Mouse (Mus musculus): ENCODE data around the gene Mrap2. TPM values are rescaled to one million over a fixed set of nuclear protein-coding genes. Genes with fewer than 3 reads are reported as not detected.
A peak's percentile ranks its signal among the peaks of the same experiment; 100 is the strongest.

Mrap2 gene
- polyA plus RNA-seq, 1 experiment from 2014 or later, result 2.4 TPM

- Histone ChIP-seq H3K27ac (no peak overlapping the region), H3K4me1 (replicated peaks; ENCODE audit: control insufficient read depth, insufficient read depth, low read length) (peaks cover 9% of the 10 kb centered on the region), H3K27me3 (ENCODE audit: control insufficient read depth, insufficient read depth, low read length) (peaks cover 28% of the 10 kb centered on the region), H3K4me2 (replicated peaks) (no peak overlapping the region), H3K36me3 (replicated peaks; ENCODE audit: control insufficient read depth, insufficient read depth) (no peaks in the 10 kb centered on the region), H3K4me3 (replicated peaks; ENCODE audit: low read length) (no peak overlapping the region), H3K9ac (no peak overlapping the region), H3K9me3 (ENCODE audit: control insufficient read depth, low read length) (no peaks in the 10 kb centered on the region)
- ATAC-seq (ENCODE audit: low FRiP score) (no peak), DNase-seq (ENCODE audit: low spot score) (no peak)
- WGBS, result 88% methylated on average over 3 of the region's 3 CpGs
Observed at GRCm38 (mm10) chr9:87143076-87143475, 1.0 kb upstream of the Mrap2 start.

GRCm38 (mm10) chr9:87144532-87144931, 426 bp downstream of the Mrap2 start:
- no peak overlapping the region for H3K27ac ChIP-seq
- ATAC-seq (ENCODE audit: low FRiP score) (0 out of 2 replicates have a peak, but pooled peaks have one; percentile 38), DNase-seq (ENCODE audit: low spot score) (no peak)
- peak overlapping the region; percentile 31 for H3K9ac ChIP-seq
- H3K9me3 ChIP-seq (ENCODE audit: control insufficient read depth, low read length), result no peaks in the 10 kb centered on the region
- WGBS, result under 1% methylated on average over 19 of the region's 19 CpGs
- no peaks in the 10 kb centered on the region for H3K36me3 ChIP-seq (replicated peaks; ENCODE audit: control insufficient read depth, insufficient read depth)
- peaks cover 9% of the 10 kb centered on the region for H3K4me1 ChIP-seq (replicated peaks; ENCODE audit: control insufficient read depth, insufficient read depth, low read length)
- H3K4me3 ChIP-seq (replicated peaks; ENCODE audit: low read length), result peak overlapping the region; percentile 38
- peak overlapping the region; percentile 87 for H3K4me2 ChIP-seq (replicated peaks)
- peaks cover 28% of the 10 kb centered on the region for H3K27me3 ChIP-seq (ENCODE audit: control insufficient read depth, insufficient read depth, low read length)

GRCm38 (mm10) chr9:87145180-87145579, 1.1 kb downstream of the Mrap2 start:
- H3K27ac ChIP-seq, result no peak overlapping the region
- WGBS, result 3% methylated on average over 15 of the region's 15 CpGs
- H3K9me3 ChIP-seq (ENCODE audit: control insufficient read depth, low read length), result no peaks in the 10 kb centered on the region
- H3K4me2 ChIP-seq (replicated peaks), result peak overlapping the region; percentile 87
- DNase-seq (ENCODE audit: low spot score), result no peak
- peak overlapping the region; percentile 38 for H3K4me3 ChIP-seq (replicated peaks; ENCODE audit: low read length)
- ATAC-seq (ENCODE audit: low FRiP score), result 0 out of 2 replicates have a peak, but pooled peaks have one; percentile 49
- H3K36me3 ChIP-seq (replicated peaks; ENCODE audit: control insufficient read depth, insufficient read depth), result no peaks in the 10 kb centered on the region
- H3K4me1 ChIP-seq (replicated peaks; ENCODE audit: control insufficient read depth, insufficient read depth, low read length), result peaks cover 9% of the 10 kb centered on the region
- H3K27me3 ChIP-seq (ENCODE audit: control insufficient read depth, insufficient read depth, low read length), result peaks cover 28% of the 10 kb centered on the region
- H3K9ac ChIP-seq, result peak overlapping the region; percentile 31

- no peaks in the 10 kb centered on the region for H3K9me3 ChIP-seq (ENCODE audit: control insufficient read depth, low read length)
- H3K27me3 ChIP-seq (ENCODE audit: control insufficient read depth, insufficient read depth, low read length), result peaks cover 28% of the 10 kb centered on the region
- peaks cover 9% of the 10 kb centered on the region for H3K4me1 ChIP-seq (replicated peaks; ENCODE audit: control insufficient read depth, insufficient read depth, low read length)
- DNase-seq (ENCODE audit: low spot score) (no peak), ATAC-seq (ENCODE audit: low FRiP score) (0 out of 2 replicates have a peak, but pooled peaks have one; percentile 34)
- peak overlapping the region; percentile 87 for H3K4me2 ChIP-seq (replicated peaks)
- no peaks in the 10 kb centered on the region for H3K36me3 ChIP-seq (replicated peaks; ENCODE audit: control insufficient read depth, insufficient read depth)
- H3K27ac ChIP-seq, result no peak overlapping the region
- peak overlapping the region; percentile 38 for H3K4me3 ChIP-seq (replicated peaks; ENCODE audit: low read length)
- H3K9ac ChIP-seq, result no peak overlapping the region
- WGBS, result 27% methylated on average over 11 of the region's 11 CpGs
Observed at GRCm38 (mm10) chr9:87145671-87146070, 1.6 kb downstream of the Mrap2 start.

- H3K4me3 ChIP-seq (replicated peaks; ENCODE audit: low read length), result no peak overlapping the region
- no peaks in the 10 kb centered on the region for H3K9me3 ChIP-seq (ENCODE audit: control insufficient read depth, low read length)
- WGBS, result 90% methylated on average over 4 of the region's 4 CpGs
- no peaks in the 10 kb centered on the region for H3K36me3 ChIP-seq (replicated peaks; ENCODE audit: control insufficient read depth, insufficient read depth)
- peaks cover 28% of the 10 kb centered on the region for H3K27me3 ChIP-seq (ENCODE audit: control insufficient read depth, insufficient read depth, low read length)
- DNase-seq (ENCODE audit: low spot score) (no peak), ATAC-seq (ENCODE audit: low FRiP score) (no peak)
- no peak overlapping the region for H3K9ac ChIP-seq
- peaks cover 9% of the 10 kb centered on the region for H3K4me1 ChIP-seq (replicated peaks; ENCODE audit: control insufficient read depth, insufficient read depth, low read length)
- H3K27ac ChIP-seq, result no peak overlapping the region
- H3K4me2 ChIP-seq (replicated peaks), result no peak overlapping the region
Observed at GRCm38 (mm10) chr9:87146400-87146799, 2.3 kb downstream of the Mrap2 start.

GRCm38 (mm10) chr9:87147927-87148326, 3.8 kb downstream of the Mrap2 start:
- no peak for ATAC-seq (ENCODE audit: low FRiP score)

GRCm38 (mm10) chr9:87152641-87153325, 8.7 kb downstream of the Mrap2 start:
- no peak for DNase-seq (ENCODE audit: low spot score)
- 94% methylated on average over 1 of the region's 1 CpGs for WGBS
- no peaks in the 10 kb centered on the region for H3K4me1 ChIP-seq (replicated peaks; ENCODE audit: control insufficient read depth, insufficient read depth, low read length)
- no peak overlapping the region for H3K9ac ChIP-seq
- H3K4me3 ChIP-seq (replicated peaks; ENCODE audit: low read length), result no peak overlapping the region
- H3K27me3 ChIP-seq (ENCODE audit: control insufficient read depth, insufficient read depth, low read length), result no peaks in the 10 kb centered on the region
- no peaks in the 10 kb centered on the region for H3K36me3 ChIP-seq (replicated peaks; ENCODE audit: control insufficient read depth, insufficient read depth)
- no peak overlapping the region for H3K4me2 ChIP-seq (replicated peaks)
- H3K9me3 ChIP-seq (ENCODE audit: control insufficient read depth, low read length), result no peaks in the 10 kb centered on the region
- no peak for ATAC-seq (ENCODE audit: low FRiP score)
- no peak overlapping the region for H3K27ac ChIP-seq

More at GRCm38 (mm10) chr9:87147927-87148326, 3.8 kb downstream of the Mrap2 start:
- 79% methylated on average over 2 of the region's 2 CpGs for WGBS
- H3K36me3 ChIP-seq (replicated peaks; ENCODE audit: control insufficient read depth, insufficient read depth), result no peaks in the 10 kb centered on the region
- no peak overlapping the region for H3K4me3 ChIP-seq (replicated peaks; ENCODE audit: low read length)
- DNase-seq (ENCODE audit: low spot score), result no peak
- H3K4me1 ChIP-seq (replicated peaks; ENCODE audit: control insufficient read depth, insufficient read depth, low read length), result peaks cover 9% of the 10 kb centered on the region
- H3K27me3 ChIP-seq (ENCODE audit: control insufficient read depth, insufficient read depth, low read length), result peaks cover 28% of the 10 kb centered on the region
- H3K9me3 ChIP-seq (ENCODE audit: control insufficient read depth, low read length), result no peaks in the 10 kb centered on the region
- H3K27ac ChIP-seq, result no peak overlapping the region
- no peak overlapping the region for H3K9ac ChIP-seq
- H3K4me2 ChIP-seq (replicated peaks), result no peak overlapping the region

- ATAC-seq (ENCODE audit: low FRiP score) (no peak), DNase-seq (ENCODE audit: low spot score) (no peak)
- no peaks in the 10 kb centered on the region for H3K9me3 ChIP-seq (ENCODE audit: control insufficient read depth, low read length)
- H3K27ac ChIP-seq, result no peak overlapping the region
- H3K9ac ChIP-seq, result no peak overlapping the region
- H3K4me2 ChIP-seq (replicated peaks), result no peak overlapping the region
- 90% methylated on average over 4 of the region's 4 CpGs for WGBS
- H3K4me3 ChIP-seq (replicated peaks; ENCODE audit: low read length), result no peak overlapping the region
- H3K4me1 ChIP-seq (replicated peaks; ENCODE audit: control insufficient read depth, insufficient read depth, low read length), result no peaks in the 10 kb centered on the region
- no peaks in the 10 kb centered on the region for H3K36me3 ChIP-seq (replicated peaks; ENCODE audit: control insufficient read depth, insufficient read depth)
- H3K27me3 ChIP-seq (ENCODE audit: control insufficient read depth, insufficient read depth, low read length), result no peaks in the 10 kb centered on the region
Observed at GRCm38 (mm10) chr9:87162559-87162958, 18.5 kb downstream of the Mrap2 start.

GRCm38 (mm10) chr9:87167001-87167830, 23.1 kb downstream of the Mrap2 start:
- Histone ChIP-seq H3K4me2 (replicated peaks) (no peak overlapping the region), H3K4me3 (replicated peaks; ENCODE audit: low read length) (no peak overlapping the region), H3K27me3 (ENCODE audit: control insufficient read depth, insufficient read depth, low read length) (no peaks in the 10 kb centered on the region), H3K4me1 (replicated peaks; ENCODE audit: control insufficient read depth, insufficient read depth, low read length) (no peaks in the 10 kb centered on the region), H3K9me3 (ENCODE audit: control insufficient read depth, low read length) (no peaks in the 10 kb centered on the region), H3K9ac (no peak overlapping the region), H3K27ac (no peak overlapping the region), H3K36me3 (replicated peaks; ENCODE audit: control insufficient read depth, insufficient read depth) (no peaks in the 10 kb centered on the region)
- 64% methylated on average over 9 of the region's 9 CpGs for WGBS
- DNase-seq (ENCODE audit: low spot score) (no peak), ATAC-seq (ENCODE audit: low FRiP score) (no peak)

Data from hindbrain, embryonic 14.5 days (tissue).